Mouse (Mus musculus) lung, embryonic 16.5 days (tissue): ENCODE data around the gene Cisd3. TPM values are rescaled to one million over a fixed set of nuclear protein-coding genes. Genes with fewer than 3 reads are reported as not detected.

Source experiments
- ATAC-seq: fragments of 200-750 bp; cut with Nextera tagmentation; 2 replicates; pipeline ENCODE4 v1.8.0; 2017; ENCODE audit warnings: low read depth, mild to moderate bottlenecking, moderate library complexity
- H3K27ac ChIP-seq: fragments of 300-500 bp; sonication (generic); 2 replicates; pipeline ENCODE4 v1.5.1; 2014; ENCODE audit warnings: mild to moderate bottlenecking, control low read depth, low read length
- H3K27me3 ChIP-seq: fragments of 300-500 bp; sonication (generic); 2 replicates; pipeline ENCODE4 v1.6.1; 2014; ENCODE audit warnings: low read depth, low read length, mixed read lengths; ENCODE audit not compliant: control insufficient read depth, insufficient read depth
- H3K36me3 ChIP-seq: fragments of 300-500 bp; sonication (generic); 2 replicates; pipeline ENCODE4 v1.6.1; 2014; ENCODE audit warnings: low read length; ENCODE audit not compliant: control insufficient read depth, insufficient read depth
- H3K4me1 ChIP-seq: fragments of 300-500 bp; sonication (generic); replicated peaks from 2 replicates; pipeline ENCODE4 v1.6.1; 2014; ENCODE audit warnings: low read length, mixed read lengths; ENCODE audit not compliant: control insufficient read depth, insufficient read depth
- H3K4me2 ChIP-seq: fragments of 300-500 bp; sonication (generic); 2 replicates; pipeline ENCODE4 v1.6.1; 2014; ENCODE audit warnings: low read depth, low read length, control low read depth
- H3K4me3 ChIP-seq: fragments of 300-500 bp; sonication (generic); 2 replicates; pipeline ENCODE4 v1.5.1; 2014; ENCODE audit warnings: mild to moderate bottlenecking, low read length, control low read depth
- H3K9ac ChIP-seq: fragments of 300-500 bp; sonication (generic); 2 replicates; pipeline ENCODE4 v1.6.1; 2014; ENCODE audit warnings: low read length, control low read depth
- H3K9me3 ChIP-seq: fragments of 300-500 bp; sonication (generic); 2 replicates; pipeline ENCODE4 v1.6.1; 2016; ENCODE audit warnings: low read length; ENCODE audit not compliant: control insufficient read depth
- WGBS: fragments of 180-500 bp; shearing (Covaris S2); extraction: QIAGEN DNeasy Blood & Tissue Kit; methylation state at CpG from one replicate; pipeline ENCODE4 v1.1.7; 2014; 5-methylcytosine and 5-hydroxymethylcytosine counted together
- polyA plus RNA-seq: library from polyadenylated mRNA; unstranded; fragments of >200 nt; fragmentation: Nextera tagmentation; extraction: Ambion mirVana; gene quantifications from 2 replicates; pipeline ENCODE4 v1.2.1, GENCODE M21; 2015

Gene Cisd3
- polyA plus RNA-seq, 1 experiment from 2014 or later, result 57.5 TPM

DNA sequence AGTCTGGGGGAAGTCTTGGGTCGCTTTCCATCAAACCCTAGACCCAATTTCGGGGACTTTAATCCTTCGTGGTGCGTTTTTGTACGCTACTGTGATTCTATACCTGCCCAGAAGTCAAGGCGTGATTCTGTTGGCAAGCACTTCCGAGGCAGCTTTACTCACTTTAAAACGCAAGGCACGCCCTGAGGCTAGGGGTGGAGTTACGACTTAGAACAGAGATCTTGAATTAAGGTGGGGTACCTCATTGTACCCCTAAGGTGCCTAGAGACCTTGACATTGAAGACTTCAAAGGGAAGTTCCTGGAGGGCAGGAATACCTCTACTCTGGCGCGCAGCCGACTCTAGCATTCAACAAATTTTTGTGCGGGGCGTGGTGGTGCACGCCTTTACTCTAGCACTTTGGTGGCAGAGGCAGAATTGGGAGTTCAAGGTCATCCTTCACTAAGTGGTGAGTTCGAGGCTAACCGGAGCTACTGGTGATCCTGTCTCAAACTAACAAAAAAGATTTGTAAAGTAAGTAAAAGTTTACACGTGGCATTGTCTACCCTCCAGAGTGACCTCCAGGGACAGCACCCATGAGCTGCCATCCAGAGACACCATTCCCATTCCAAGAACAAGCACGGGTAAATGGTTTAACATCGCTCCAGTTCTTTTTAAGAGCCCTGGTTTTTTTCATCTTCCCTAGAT is 23.3 kb upstream of the Cisd3 start:
- no peaks in the 10 kb centered on the region for H3K9me3 ChIP-seq
- peaks cover 41% of the 10 kb centered on the region for H3K4me1 ChIP-seq
- peak overlapping the region; percentile 92 for H3K9ac ChIP-seq
- peak overlapping the region; percentile 74 for H3K4me2 ChIP-seq
- peaks cover 15% of the 10 kb centered on the region for H3K36me3 ChIP-seq
- peak; percentile 18; the same call in 1 of the 2 replicates for ATAC-seq
- peak overlapping the region; percentile 87 for H3K4me3 ChIP-seq
- H3K27ac ChIP-seq, result peak overlapping the region; percentile 98
- 2% methylated on average over 21 of the region's 21 CpGs for WGBS
- peaks cover 7% of the 10 kb centered on the region for H3K27me3 ChIP-seq

GRCm38 (mm10) chr11:97662893-97663527 is 22.6 kb upstream of the Cisd3 start, which contains the start of gene Mllt6:
Gene Mllt6, plus strand, starts transcription at chr11:97663414.
- Histone ChIP-seq H3K9ac (peak within 1 kb of the TSS; percentile 92), H3K4me1 (peaks cover 41% of the 10 kb centered on the region), H3K9me3 (no peaks in the 10 kb centered on the region), H3K36me3 (peaks cover 19% of the 10 kb centered on the region), H3K4me2 (peak within 1 kb of the TSS; percentile 74), H3K4me3 (peak within 1 kb of the TSS; percentile 87), H3K27me3 (peaks cover 7% of the 10 kb centered on the region), H3K27ac (peak within 1 kb of the TSS; percentile 98)
- WGBS, result 0% methylated on average over 15 of the region's 76 CpGs
- peak; percentile 56 for ATAC-seq

DNA sequence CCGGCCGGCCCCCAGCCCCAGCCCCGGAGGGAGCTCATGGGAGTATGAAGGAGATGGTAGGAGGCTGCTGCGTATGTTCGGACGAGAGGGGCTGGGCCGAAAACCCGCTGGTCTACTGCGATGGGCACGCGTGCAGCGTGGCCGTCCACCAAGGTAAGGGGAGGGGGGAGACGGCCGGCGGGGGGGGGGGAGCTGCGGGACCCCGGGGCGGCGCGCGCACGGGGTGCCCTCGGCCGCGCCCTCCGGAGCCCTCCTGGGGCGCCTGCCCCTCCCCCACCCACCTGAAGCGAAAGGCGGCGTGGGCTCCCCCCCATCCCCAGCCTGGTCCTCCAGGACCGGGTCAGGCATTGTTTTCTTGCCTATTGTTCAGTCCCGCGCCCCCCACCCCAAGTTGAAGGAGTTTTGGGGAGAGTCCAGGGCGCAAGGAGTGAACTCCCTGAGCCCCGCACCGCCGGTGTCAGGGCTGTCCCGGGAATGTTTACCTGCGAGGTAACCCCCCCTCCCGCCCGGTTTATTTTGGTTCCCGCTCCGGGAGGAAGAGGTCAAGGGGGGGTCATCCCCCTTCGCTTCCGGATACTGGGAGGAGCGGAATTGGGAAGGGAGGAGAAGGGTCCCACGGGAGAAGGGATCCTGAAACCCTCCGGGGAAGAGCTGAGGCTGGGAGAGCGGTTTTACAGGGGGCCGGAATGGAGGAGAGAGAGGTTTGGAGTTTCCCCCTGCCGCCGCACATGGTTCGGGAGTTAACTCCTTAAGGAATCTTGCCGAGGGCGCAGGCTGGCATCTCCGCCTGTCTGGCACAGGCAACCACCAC is 21.9 kb upstream of the Cisd3 start:
- 0% methylated on average over 33 of the region's 57 CpGs for WGBS
- ATAC-seq, result peak; percentile 21

DNA sequence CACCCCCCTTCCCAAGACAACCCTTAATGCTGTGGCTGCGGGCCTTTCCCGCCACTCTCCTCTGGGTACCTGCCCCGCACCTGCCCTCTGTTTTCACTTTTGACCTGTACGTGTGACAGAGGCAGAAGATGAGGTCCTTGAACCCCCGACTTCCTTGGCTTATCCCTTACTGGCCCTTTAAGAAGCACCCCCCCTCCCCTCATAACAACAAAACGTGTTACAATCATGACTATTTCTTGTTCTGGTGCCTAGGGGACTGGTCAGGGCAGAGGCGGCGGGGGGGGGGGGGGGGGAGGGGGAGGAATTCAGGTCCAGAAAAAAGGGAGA is 21.3 kb upstream of the Cisd3 start:
- peaks cover 7% of the 10 kb centered on the region for H3K27me3 ChIP-seq
- under 1% methylated on average over 6 of the region's 8 CpGs for WGBS
- peaks cover 40% of the 10 kb centered on the region for H3K4me1 ChIP-seq
- H3K27ac ChIP-seq, result peak overlapping the region; percentile 98
- H3K4me3 ChIP-seq, result peak overlapping the region; percentile 87
- H3K9ac ChIP-seq, result peak overlapping the region; percentile 87
- H3K36me3 ChIP-seq, result peaks cover 26% of the 10 kb centered on the region
- no peaks in the 10 kb centered on the region for H3K9me3 ChIP-seq
- peak overlapping the region; percentile 74 for H3K4me2 ChIP-seq
- ATAC-seq, result no peak

More for the DNA sequence above, 21.9 kb upstream of the Cisd3 start:
- Histone ChIP-seq H3K4me3 (peak overlapping the region; percentile 87), H3K36me3 (peaks cover 24% of the 10 kb centered on the region), H3K9me3 (no peaks in the 10 kb centered on the region), H3K9ac (peak overlapping the region; percentile 87), H3K27ac (peak overlapping the region; percentile 98), H3K4me1 (peaks cover 40% of the 10 kb centered on the region), H3K27me3 (peaks cover 7% of the 10 kb centered on the region), H3K4me2 (peak overlapping the region; percentile 74)

DNA sequence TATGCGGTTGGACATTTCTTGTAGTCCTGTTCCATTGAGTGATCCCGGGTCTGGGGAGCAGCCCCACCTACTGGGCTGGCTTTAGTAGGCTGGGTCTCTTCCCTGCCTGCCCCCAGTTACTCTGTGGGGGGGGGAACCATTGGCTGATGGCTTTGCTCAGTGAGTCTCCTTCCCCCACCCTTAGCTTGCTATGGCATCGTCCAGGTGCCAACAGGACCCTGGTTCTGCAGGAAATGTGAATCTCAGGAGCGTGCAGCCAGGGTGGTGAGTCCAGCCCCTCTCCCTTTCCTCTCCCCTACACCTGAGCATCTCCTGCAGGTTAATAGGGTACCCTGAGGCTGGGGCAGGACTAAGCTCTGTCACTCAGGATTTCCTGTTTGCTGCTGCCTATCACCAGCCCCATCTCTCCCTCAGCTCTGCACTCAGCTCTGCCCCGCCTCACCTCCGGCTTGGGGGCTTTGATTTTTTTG is 20.8 kb upstream of the Cisd3 start:
- peaks cover 7% of the 10 kb centered on the region for H3K27me3 ChIP-seq
- peak overlapping the region; percentile 98; the same call in 1 of the 2 replicates for H3K27ac ChIP-seq
- H3K4me1 ChIP-seq, result peaks cover 41% of the 10 kb centered on the region
- WGBS, result 26% methylated on average over 6 of the region's 6 CpGs
- peak overlapping the region; percentile 74 for H3K4me2 ChIP-seq
- peak overlapping the region; percentile 87 for H3K4me3 ChIP-seq
- H3K36me3 ChIP-seq, result peaks cover 29% of the 10 kb centered on the region
- H3K9ac ChIP-seq, result peak overlapping the region; percentile 87
- ATAC-seq, result no peak
- no peaks in the 10 kb centered on the region for H3K9me3 ChIP-seq

- H3K27me3 ChIP-seq, result peaks cover 7% of the 10 kb centered on the region
- H3K36me3 ChIP-seq, result peaks cover 34% of the 10 kb centered on the region
- 92% methylated on average over 13 of the region's 13 CpGs for WGBS
- H3K4me3 ChIP-seq, result no peak overlapping the region; the same call in 1 of the 2 replicates
- H3K9ac ChIP-seq, result no peak overlapping the region
- 0 out of 2 replicates have a peak overlapping the region, but pooled peaks have one; percentile 74 for H3K4me2 ChIP-seq
- no peak for ATAC-seq
- no peak overlapping the region for H3K27ac ChIP-seq
- no peaks in the 10 kb centered on the region for H3K9me3 ChIP-seq
- H3K4me1 ChIP-seq, result peaks cover 47% of the 10 kb centered on the region
Measured at GRCm38 (mm10) chr11:97665431-97665830, 20.2 kb upstream of the Cisd3 start.

- peaks cover 41% of the 10 kb centered on the region for H3K4me1 ChIP-seq
- 84% methylated on average over 7 of the region's 7 CpGs for WGBS
- no peak for ATAC-seq
- peaks cover 34% of the 10 kb centered on the region for H3K36me3 ChIP-seq
- H3K27ac ChIP-seq, result no peak overlapping the region
- H3K9ac ChIP-seq, result no peak overlapping the region
- peaks cover 4% of the 10 kb centered on the region for H3K27me3 ChIP-seq
- no peaks in the 10 kb centered on the region for H3K9me3 ChIP-seq
- H3K4me3 ChIP-seq, result no peak overlapping the region
- H3K4me2 ChIP-seq, result no peak overlapping the region
Measured at GRCm38 (mm10) chr11:97666221-97666620, 19.4 kb upstream of the Cisd3 start.

GRCm38 (mm10) chr11:97666794-97667193 is 18.8 kb upstream of the Cisd3 start:
- WGBS, result 80% methylated on average over 15 of the region's 15 CpGs
- Histone ChIP-seq H3K36me3 (peaks cover 34% of the 10 kb centered on the region), H3K4me1 (peaks cover 35% of the 10 kb centered on the region), H3K4me2 (no peak overlapping the region), H3K9me3 (no peaks in the 10 kb centered on the region), H3K4me3 (no peak overlapping the region), H3K27ac (no peak overlapping the region), H3K27me3 (peaks cover 2% of the 10 kb centered on the region), H3K9ac (no peak overlapping the region)
- ATAC-seq, result no peak

DNA sequence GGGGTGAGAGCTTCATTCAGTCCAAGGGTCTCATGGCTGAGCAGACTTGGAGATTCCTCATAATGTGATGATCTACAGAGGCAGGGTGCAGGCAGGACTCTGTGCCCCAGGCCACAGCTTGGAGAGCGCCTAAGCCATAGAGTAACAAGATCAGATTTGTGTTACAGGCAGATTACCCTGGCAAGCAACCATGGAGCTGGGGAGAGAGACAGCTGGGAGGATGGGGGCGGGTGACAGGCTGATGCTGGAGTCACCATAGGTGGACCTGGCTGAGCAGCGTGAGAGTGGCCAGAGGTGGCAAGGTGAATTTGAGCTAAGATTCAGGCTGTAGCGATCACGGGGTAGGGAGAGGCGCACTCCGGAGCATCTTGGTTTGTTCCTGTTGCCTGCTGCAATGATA is 17.5 kb upstream of the Cisd3 start:
- peaks cover 28% of the 10 kb centered on the region for H3K4me1 ChIP-seq
- no peak overlapping the region for H3K27ac ChIP-seq
- WGBS, result 88% methylated on average over 7 of the region's 7 CpGs
- peaks cover 36% of the 10 kb centered on the region for H3K36me3 ChIP-seq
- H3K4me2 ChIP-seq, result no peak overlapping the region
- H3K4me3 ChIP-seq, result no peak overlapping the region
- no peaks in the 10 kb centered on the region for H3K27me3 ChIP-seq
- ATAC-seq, result no peak
- no peaks in the 10 kb centered on the region for H3K9me3 ChIP-seq
- no peak overlapping the region; the same call in 1 of the 2 replicates for H3K9ac ChIP-seq
